Mouse (Mus musculus): ENCODE measurements around the gene Gm29554. TPM values are rescaled to one million over a fixed set of nuclear protein-coding genes. Genes with fewer than 3 reads are reported as not detected.

Gm29554 gene
- not detected in 2 replicates for polyA plus RNA-seq (2021; fragmentation: Nextera tagmentation)
- long read RNA-seq, experiment 1, result 0 reads
- long read RNA-seq, experiment 2, result 0 reads

DNA sequence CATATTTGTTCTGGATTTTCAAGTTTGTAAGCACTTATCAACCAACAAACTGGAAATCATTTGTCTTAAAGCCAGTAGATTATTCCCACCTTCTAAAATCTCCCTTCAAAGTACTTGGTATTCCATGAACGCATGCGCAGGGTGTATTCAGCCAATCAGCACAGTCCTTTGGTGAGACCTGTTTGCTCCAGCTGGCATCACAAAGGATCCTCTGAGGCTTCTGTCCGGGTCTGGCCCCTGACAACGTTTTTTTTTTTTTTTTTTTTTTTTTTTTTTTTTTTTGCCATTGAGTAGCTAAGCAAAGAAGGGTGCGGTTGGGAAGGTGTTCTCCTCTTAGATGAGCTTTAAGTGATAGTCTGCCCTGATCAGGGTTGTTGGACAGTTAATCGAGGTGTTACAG, at the start of gene Gm29554:
Gene Gm29554 (plus strand): TSS at position 301 of the 400 bp plus-strand sequence.

Other genes starting within 250 kb of the Gm29554 start
- gene Gm20812, start 108.0 kb downstream of the Gm29554 start, polyA plus RNA-seq (2021; fragmentation: Nextera tagmentation), result not detected in 2 replicates